Mouse (Mus musculus): ENCODE measurements at regions not wholly inside any gene's neighbourhood (a gene's known extent, or its start where the extent isn't known, plus 50 kb on each side); places are given as distances from the start of the nearest gene placed in this dataset.

DNA sequence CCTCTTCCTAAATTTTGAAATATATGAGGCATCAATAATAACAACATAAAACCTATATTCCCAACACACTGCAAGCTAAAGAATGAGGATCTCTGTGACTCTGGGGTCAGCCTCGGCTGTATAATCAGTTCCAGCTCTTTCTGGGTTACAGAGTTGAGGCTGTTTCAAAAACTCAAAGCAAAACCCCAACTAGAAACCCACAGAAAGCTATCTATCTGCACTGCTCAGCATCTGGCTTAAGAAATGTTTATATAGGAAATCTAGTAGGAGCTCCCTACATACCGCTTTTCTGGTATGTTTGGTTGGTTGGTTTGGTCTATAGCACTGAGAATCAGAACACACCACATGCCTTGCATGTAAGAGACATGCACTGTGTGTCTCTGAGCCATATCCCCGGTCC lies 137.8 kb upstream of the Tyw5 start:
- WGBS = 53% methylated on average over 3 of the region's 3 CpGs
- Histone ChIP-seq H3K27me3 (replicated peaks; ENCODE audit: control insufficient read depth, insufficient read depth, low read length) (no peaks in the 10 kb centered on the region), H3K36me3 (ENCODE audit: control insufficient read depth, insufficient read depth, low read length) (no peaks in the 10 kb centered on the region), H3K4me1 (replicated peaks; ENCODE audit: control insufficient read depth, insufficient read depth, low read length) (0 out of 2 replicates have a peak, but pooled peaks cover 6% of the 10 kb centered on the region), H3K4me2 (ENCODE audit: low read length) (no peak overlapping the region), H3K27ac (ENCODE audit: low read depth) (no peak overlapping the region), H3K4me3 (ENCODE audit: low read depth, low read length) (no peak overlapping the region), H3K9me3 (ENCODE audit: control insufficient read depth, low read length) (no peaks in the 10 kb centered on the region), H3K9ac (ENCODE audit: low read length) (no peak overlapping the region)
- DNase-seq (ENCODE audit: low spot score) (peak; percentile 42), ATAC-seq (replicated peaks; ENCODE audit: low FRiP score, low TSS enrichment, low read depth) (no peak)

GRCm38 (mm10) chr1:57545792-57546685 lies 139.1 kb upstream of the Tyw5 start:
- WGBS = 52% methylated on average over 14 of the region's 14 CpGs
- Histone ChIP-seq H3K4me3 (ENCODE audit: low read depth, low read length) (no peak overlapping the region), H3K4me2 (ENCODE audit: low read length) (no peak overlapping the region), H3K27ac (ENCODE audit: low read depth) (no peak overlapping the region), H3K36me3 (ENCODE audit: control insufficient read depth, insufficient read depth, low read length) (no peaks in the 10 kb centered on the region), H3K9ac (ENCODE audit: low read length) (no peak overlapping the region), H3K4me1 (replicated peaks; ENCODE audit: control insufficient read depth, insufficient read depth, low read length) (0 out of 2 replicates have a peak, but pooled peaks cover 6% of the 10 kb centered on the region), H3K27me3 (replicated peaks; ENCODE audit: control insufficient read depth, insufficient read depth, low read length) (no peaks in the 10 kb centered on the region), H3K9me3 (ENCODE audit: control insufficient read depth, low read length) (no peaks in the 10 kb centered on the region)
- DNase-seq (ENCODE audit: low spot score) (peak; percentile 36), ATAC-seq (replicated peaks; ENCODE audit: low FRiP score, low TSS enrichment, low read depth) (no peak)

DNA sequence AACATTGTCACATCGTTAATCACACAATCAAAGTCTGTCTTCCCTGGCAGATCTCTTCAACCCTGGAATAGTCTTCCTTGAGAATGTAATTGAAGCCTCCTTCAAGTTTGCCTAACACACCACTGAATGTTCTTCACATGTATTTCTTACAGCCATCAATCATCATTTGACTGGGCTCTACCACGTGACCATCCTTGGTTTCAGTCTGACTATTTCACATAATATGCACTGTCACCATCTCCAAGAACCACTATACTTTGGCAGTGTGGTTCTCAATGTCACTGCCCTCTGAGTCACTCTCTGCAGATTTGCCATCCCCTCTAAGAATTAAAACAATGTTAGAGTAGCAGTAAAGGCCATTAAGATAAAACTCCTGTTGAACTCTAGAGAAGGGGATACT lies 154.6 kb upstream of the Tyw5 start:
- ATAC-seq (replicated peaks; ENCODE audit: low FRiP score, low TSS enrichment, low read depth) = no peak
- 81% methylated on average over 2 of the region's 2 CpGs for WGBS

DNA sequence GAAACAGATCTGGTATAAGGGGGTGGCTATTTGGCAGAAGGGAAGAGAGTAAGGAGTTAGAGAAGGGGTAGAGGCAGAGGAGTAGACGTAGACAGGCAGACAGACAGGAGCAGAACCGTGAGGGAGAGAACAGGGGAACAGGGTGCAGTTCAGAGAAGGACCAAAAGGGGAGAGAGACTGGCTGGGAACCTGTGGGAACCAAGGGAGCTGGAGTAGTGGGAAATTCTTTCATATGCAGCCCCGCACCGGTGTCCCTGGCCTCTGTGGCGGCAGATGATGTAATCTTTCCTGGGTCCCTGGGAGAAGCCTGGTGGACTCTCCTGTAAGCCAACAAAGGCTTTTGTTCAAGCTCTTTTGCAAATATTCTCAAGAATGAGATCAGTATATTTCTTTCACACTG lies 157.8 kb upstream of the Tyw5 start:
- Histone ChIP-seq H3K4me3 (ENCODE audit: low read depth, low read length) (no peak overlapping the region), H3K4me2 (ENCODE audit: low read length) (no peak overlapping the region), H3K9ac (ENCODE audit: low read length) (no peak overlapping the region), H3K36me3 (ENCODE audit: control insufficient read depth, insufficient read depth, low read length) (no peaks in the 10 kb centered on the region), H3K27ac (ENCODE audit: low read depth) (no peak overlapping the region), H3K27me3 (replicated peaks; ENCODE audit: control insufficient read depth, insufficient read depth, low read length) (no peaks in the 10 kb centered on the region), H3K4me1 (replicated peaks; ENCODE audit: control insufficient read depth, insufficient read depth, low read length) (no peaks in the 10 kb centered on the region), H3K9me3 (ENCODE audit: control insufficient read depth, low read length) (peaks cover 7% of the 10 kb centered on the region; the same call in 1 of the 2 replicates)
- 48% methylated on average over 5 of the region's 5 CpGs for WGBS
- DNase-seq (ENCODE audit: low spot score) (no peak), ATAC-seq (replicated peaks; ENCODE audit: low FRiP score, low TSS enrichment, low read depth) (no peak)

More for the DNA sequence above, 154.6 kb upstream of the Tyw5 start:
- Histone ChIP-seq H3K36me3 (ENCODE audit: control insufficient read depth, insufficient read depth, low read length) (no peaks in the 10 kb centered on the region), H3K9ac (ENCODE audit: low read length) (no peak overlapping the region), H3K27me3 (replicated peaks; ENCODE audit: control insufficient read depth, insufficient read depth, low read length) (no peaks in the 10 kb centered on the region), H3K4me2 (ENCODE audit: low read length) (no peak overlapping the region), H3K4me3 (ENCODE audit: low read depth, low read length) (no peak overlapping the region), H3K4me1 (replicated peaks; ENCODE audit: control insufficient read depth, insufficient read depth, low read length) (no peaks in the 10 kb centered on the region), H3K27ac (ENCODE audit: low read depth) (no peak overlapping the region), H3K9me3 (ENCODE audit: control insufficient read depth, low read length) (no peaks in the 10 kb centered on the region)
- DNase-seq (ENCODE audit: low spot score) = no peak

GRCm38 (mm10) chr1:57572097-57572496 lies 165.2 kb upstream of the Tyw5 start:
- Histone ChIP-seq H3K36me3 (ENCODE audit: control insufficient read depth, insufficient read depth, low read length) (no peaks in the 10 kb centered on the region), H3K4me1 (replicated peaks; ENCODE audit: control insufficient read depth, insufficient read depth, low read length) (no peaks in the 10 kb centered on the region), H3K27me3 (replicated peaks; ENCODE audit: control insufficient read depth, insufficient read depth, low read length) (no peaks in the 10 kb centered on the region), H3K9ac (ENCODE audit: low read length) (no peak overlapping the region), H3K4me2 (ENCODE audit: low read length) (no peak overlapping the region), H3K4me3 (ENCODE audit: low read depth, low read length) (no peak overlapping the region), H3K27ac (ENCODE audit: low read depth) (no peak overlapping the region), H3K9me3 (ENCODE audit: control insufficient read depth, low read length) (peaks cover 7% of the 10 kb centered on the region; the same call in 1 of the 2 replicates)
- no peak for DNase-seq (ENCODE audit: low spot score)
- 63% methylated on average over 5 of the region's 5 CpGs for WGBS
- no peak for ATAC-seq (replicated peaks; ENCODE audit: low FRiP score, low TSS enrichment, low read depth)

DNA sequence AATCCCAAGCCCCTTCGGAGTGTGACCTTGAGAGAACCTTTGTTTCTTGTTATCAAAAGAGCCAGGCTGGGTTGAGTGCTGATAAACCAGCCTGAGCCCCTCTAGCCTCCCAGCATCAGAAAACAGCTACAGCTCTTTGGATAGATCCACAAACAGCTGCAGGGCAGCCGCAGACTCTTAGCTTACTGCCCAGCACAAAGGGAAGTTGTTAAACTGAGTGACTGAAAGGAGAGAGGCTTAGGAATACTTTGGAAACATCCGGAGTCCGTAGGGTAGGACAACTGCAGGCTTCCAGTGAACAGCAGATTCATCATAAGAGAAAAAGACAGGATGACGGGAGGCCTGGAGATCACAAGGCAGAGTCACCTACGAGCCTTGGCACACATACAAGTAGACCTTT lies 166.9 kb upstream of the Tyw5 start:
- Histone ChIP-seq H3K9ac (ENCODE audit: low read length) (no peak overlapping the region), H3K27me3 (replicated peaks; ENCODE audit: control insufficient read depth, insufficient read depth, low read length) (no peaks in the 10 kb centered on the region), H3K9me3 (ENCODE audit: control insufficient read depth, low read length) (no peaks in the 10 kb centered on the region), H3K36me3 (ENCODE audit: control insufficient read depth, insufficient read depth, low read length) (no peaks in the 10 kb centered on the region), H3K4me2 (ENCODE audit: low read length) (no peak overlapping the region), H3K27ac (ENCODE audit: low read depth) (no peak overlapping the region), H3K4me1 (replicated peaks; ENCODE audit: control insufficient read depth, insufficient read depth, low read length) (no peaks in the 10 kb centered on the region), H3K4me3 (ENCODE audit: low read depth, low read length) (no peak overlapping the region)
- ATAC-seq (replicated peaks; ENCODE audit: low FRiP score, low TSS enrichment, low read depth) (no peak), DNase-seq (ENCODE audit: low spot score) (no peak)
- 65% methylated on average over 6 of the region's 6 CpGs for WGBS

DNA sequence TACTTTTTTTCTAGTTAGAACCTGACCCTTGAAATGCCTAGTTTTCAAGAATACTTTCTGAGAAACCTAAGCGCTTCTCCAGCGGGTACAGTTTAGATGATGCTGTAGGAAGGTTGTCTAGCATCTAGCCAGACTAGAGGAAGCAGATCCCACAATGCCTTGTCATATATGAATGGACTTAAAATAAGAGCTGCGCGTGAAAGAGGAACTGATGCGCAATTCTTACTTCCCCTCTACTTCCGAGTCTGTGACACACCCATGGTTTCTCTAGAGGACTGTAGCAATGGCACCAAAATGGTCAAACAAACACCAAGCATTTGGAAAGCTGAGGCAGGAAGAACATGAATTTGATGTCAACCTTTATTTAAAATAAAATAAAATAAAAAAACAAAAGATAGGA lies 167.6 kb upstream of the Tyw5 start:
- ATAC-seq (replicated peaks; ENCODE audit: low FRiP score, low TSS enrichment, low read depth) (no peak), DNase-seq (ENCODE audit: low spot score) (no peak)
- Histone ChIP-seq H3K27ac (ENCODE audit: low read depth) (no peak overlapping the region), H3K4me3 (ENCODE audit: low read depth, low read length) (no peak overlapping the region), H3K4me1 (replicated peaks; ENCODE audit: control insufficient read depth, insufficient read depth, low read length) (no peaks in the 10 kb centered on the region), H3K27me3 (replicated peaks; ENCODE audit: control insufficient read depth, insufficient read depth, low read length) (no peaks in the 10 kb centered on the region), H3K9ac (ENCODE audit: low read length) (no peak overlapping the region), H3K4me2 (ENCODE audit: low read length) (no peak overlapping the region), H3K36me3 (ENCODE audit: control insufficient read depth, insufficient read depth, low read length) (no peaks in the 10 kb centered on the region), H3K9me3 (ENCODE audit: control insufficient read depth, low read length) (no peaks in the 10 kb centered on the region)
- WGBS = 93% methylated on average over 6 of the region's 6 CpGs

DNA sequence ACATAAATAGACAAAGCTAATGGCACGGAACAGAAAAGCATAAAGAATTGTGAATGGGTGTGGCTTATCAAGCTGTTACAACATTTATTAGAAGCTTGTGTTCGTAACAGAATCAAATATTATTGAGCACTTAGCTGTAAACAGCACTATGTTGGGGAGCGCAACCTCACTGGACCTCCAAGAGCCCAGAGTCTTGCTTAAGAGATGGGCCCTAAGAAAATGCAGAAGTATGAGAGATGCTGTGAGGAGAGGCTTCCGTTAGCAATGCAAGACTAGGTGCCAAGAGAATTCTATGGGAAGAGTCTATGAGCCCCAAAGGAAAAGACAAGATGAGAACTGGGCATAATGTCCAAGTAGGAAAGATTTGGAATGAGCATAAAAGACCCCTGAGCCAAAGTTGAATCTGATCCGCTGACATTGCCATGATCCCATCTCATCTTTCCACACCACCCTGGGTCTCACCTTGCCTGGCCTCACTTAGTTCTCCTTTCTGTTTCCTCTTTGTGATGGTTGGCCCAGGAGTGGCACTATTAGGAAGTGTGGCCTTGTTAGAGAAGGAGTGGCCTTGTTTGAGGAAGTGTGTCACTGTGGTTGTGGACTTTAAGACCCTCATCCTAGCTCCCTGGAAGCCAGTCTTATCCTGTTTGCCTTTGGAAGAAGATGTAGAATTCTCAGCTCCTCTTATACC lies 169.3 kb upstream of the Tyw5 start:
- H3K4me2 ChIP-seq (ENCODE audit: low read length) = no peak overlapping the region
- no peak for DNase-seq (ENCODE audit: low spot score)
- H3K4me1 ChIP-seq (replicated peaks; ENCODE audit: control insufficient read depth, insufficient read depth, low read length) = no peaks in the 10 kb centered on the region
- no peak overlapping the region for H3K9ac ChIP-seq (ENCODE audit: low read length)
- H3K36me3 ChIP-seq (ENCODE audit: control insufficient read depth, insufficient read depth, low read length) = no peaks in the 10 kb centered on the region
- no peaks in the 10 kb centered on the region for H3K9me3 ChIP-seq (ENCODE audit: control insufficient read depth, low read length)
- no peak overlapping the region for H3K4me3 ChIP-seq (ENCODE audit: low read depth, low read length)
- no peak for ATAC-seq (replicated peaks; ENCODE audit: low FRiP score, low TSS enrichment, low read depth)
- 91% methylated on average over 5 of the region's 5 CpGs for WGBS
- no peaks in the 10 kb centered on the region for H3K27me3 ChIP-seq (replicated peaks; ENCODE audit: control insufficient read depth, insufficient read depth, low read length)
- no peak overlapping the region for H3K27ac ChIP-seq (ENCODE audit: low read depth)

Measured in intestine, embryonic 14.5 days (tissue).